Mouse (Mus musculus): Measurements from ENCODE around the gene Trappc6b.

- no peak for TF ChIP-seq CTCF (IDR thresholded peaks at IDR 0.05; ENCODE audit: low read depth)
- no peak for TF ChIP-seq EP300 (IDR thresholded peaks at IDR 0.05; ENCODE audit: low read depth)
Observed at GRCm38 (mm10) chr12:59093543-59093942, 32.3 kb upstream of the Trappc6b start.
